ENCODE assay signal across 8 mouse cellular contexts in the genomic region with DNA sequence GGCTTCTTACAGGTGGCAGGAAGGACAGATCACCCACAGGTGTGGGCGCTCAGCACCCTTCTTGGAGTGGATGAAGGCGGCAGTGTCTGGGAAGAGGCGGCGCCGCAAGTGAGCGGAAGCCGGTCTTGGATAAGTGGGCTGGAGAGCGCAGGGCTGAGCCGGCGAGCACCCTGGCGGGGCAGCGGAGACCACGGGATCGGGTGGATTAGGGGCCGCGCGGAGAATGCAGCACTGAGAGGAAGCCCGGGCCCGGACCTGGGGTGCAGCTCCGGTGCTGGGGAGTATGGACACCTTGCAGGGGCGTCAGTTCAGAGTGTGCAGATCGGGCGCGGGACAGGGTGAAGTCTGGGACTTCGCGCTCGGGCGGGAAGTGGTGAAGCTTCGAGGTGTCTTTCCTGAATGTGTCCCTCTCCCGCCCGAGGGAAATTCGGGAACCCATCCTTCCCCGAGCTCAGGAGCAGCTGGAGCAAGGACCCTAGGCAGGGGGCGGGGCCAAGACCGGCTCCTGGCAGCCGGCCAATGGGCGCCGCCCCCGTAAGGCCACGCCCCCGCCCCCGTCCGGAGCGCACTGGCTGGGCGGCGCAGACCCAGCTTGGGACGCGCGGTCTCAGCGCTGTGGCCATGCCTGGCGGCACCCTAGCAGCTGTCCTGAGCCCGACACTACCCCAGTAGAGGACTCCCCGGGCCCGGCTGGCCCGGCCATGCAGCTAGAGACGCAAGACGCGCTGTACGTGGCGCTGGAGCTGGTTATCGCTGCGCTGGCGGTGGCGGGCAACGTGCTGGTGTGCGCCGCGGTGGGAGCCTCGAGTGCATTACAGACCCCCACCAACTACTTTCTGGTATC. TPM values are rescaled to one million over a fixed set of nuclear protein-coding genes. Genes with fewer than 3 reads are reported as not detected.
A peak's percentile ranks its signal among the peaks of the same experiment; 100 is the strongest.
DNase-seq lines count a peak whose midpoint lies in the region; ATAC-seq and TF ChIP-seq lines count a peak whose summit lies in the region.

A gene (plus strand): TSS at position 584 of the 844 bp plus-strand sequence.

- peak; percentile 16 to 34 for DNase-seq in left cerebral cortex, adult 18-20 months (ENCODE audit: low spot score in 2 of 2)
- no peak for DNase-seq in left cerebral cortex, adult 11 months (ENCODE audit: low spot score)
- DNase-seq in embryonic facial prominence, embryonic 11.5 days (ENCODE audit: low spot score) = peak; percentile 94
- DNase-seq in heart, adult 9 months (ENCODE audit: low spot score in 2 of 2) = peak; percentile 46 to 52
- peak; percentile 67 for DNase-seq in kidney, adult 9 months
- DNase-seq in liver, postnatal 0 days = peak; percentile 70
- DNase-seq in neural tube, embryonic 11.5 days (ENCODE audit: low spot score) = peak; percentile 95
- peak; percentile 84 for DNase-seq in testis, postnatal 14 days (ENCODE audit: low spot score)

- peak within 1 kb of the TSS; percentile 54 for H3K9ac ChIP-seq in embryonic facial prominence, embryonic 11.5 days (replicated peaks; ENCODE audit: low read length)
- no peak within 1 kb of the TSS; the same call in 1 of the 2 replicates for H3K9ac ChIP-seq in liver, postnatal 0 days (replicated peaks)
- peak within 1 kb of the TSS; percentile 49 for H3K9ac ChIP-seq in neural tube, embryonic 11.5 days (ENCODE audit: low read length)

- H3K27ac ChIP-seq in embryonic facial prominence, embryonic 11.5 days (replicated peaks; ENCODE audit: low read depth, low read length) = no peak within 1 kb of the TSS
- no peak within 1 kb of the TSS for H3K27ac ChIP-seq in liver, postnatal 0 days (ENCODE audit: low read depth)
- H3K27ac ChIP-seq in neural tube, embryonic 11.5 days (ENCODE audit: low read depth, low read length) = no peak within 1 kb of the TSS

- TF ChIP-seq CTCF in liver, postnatal 0 days (IDR thresholded peaks at IDR 0.05; ENCODE audit: low read depth) = no peak

- TF ChIP-seq EP300 in liver, postnatal 0 days (IDR thresholded peaks at IDR 0.05; ENCODE audit: low read depth) = no peak

- no peaks in the 10 kb centered on the region for H3K27me3 ChIP-seq in embryonic facial prominence, embryonic 11.5 days (ENCODE audit: control insufficient read depth, insufficient read depth, low read length)
- H3K27me3 ChIP-seq in liver, postnatal 0 days (ENCODE audit: insufficient read depth, low read length) = peaks cover 41% of the 10 kb centered on the region
- H3K27me3 ChIP-seq in neural tube, embryonic 11.5 days (ENCODE audit: control insufficient read depth, insufficient read depth, low read length) = peaks cover 12% of the 10 kb centered on the region

- peak; percentile 90 for ATAC-seq in embryonic facial prominence, embryonic 11.5 days (replicated peaks; ENCODE audit: insufficient number of reproducible peaks, low FRiP score, low TSS enrichment, low read depth)
- ATAC-seq in liver, postnatal 0 days = peak; percentile 74
- peak; percentile 90 for ATAC-seq in neural tube, embryonic 11.5 days (ENCODE audit: insufficient read depth, low FRiP score, low TSS enrichment)

- H3K4me2 ChIP-seq in embryonic facial prominence, embryonic 11.5 days (ENCODE audit: low read depth, low read length) = peak within 1 kb of the TSS; percentile 99
- H3K4me2 ChIP-seq in liver, postnatal 0 days (ENCODE audit: low read depth, low read length) = peak within 1 kb of the TSS; percentile 97
- H3K4me2 ChIP-seq in neural tube, embryonic 11.5 days (ENCODE audit: low read depth) = peak within 1 kb of the TSS; percentile 100

- 0 out of 2 replicates have a peak, but pooled peaks cover 3% of the 10 kb centered on the region for H3K4me1 ChIP-seq in embryonic facial prominence, embryonic 11.5 days (ENCODE audit: control insufficient read depth, insufficient read depth, low read length)
- peaks cover 16% of the 10 kb centered on the region for H3K4me1 ChIP-seq in liver, postnatal 0 days (ENCODE audit: insufficient read depth)
- no peaks in the 10 kb centered on the region for H3K4me1 ChIP-seq in neural tube, embryonic 11.5 days (ENCODE audit: control insufficient read depth, insufficient read depth, low read length)

- no peaks in the 10 kb centered on the region for H3K9me3 ChIP-seq in embryonic facial prominence, embryonic 11.5 days (replicated peaks; ENCODE audit: control insufficient read depth, low read length)
- no peaks in the 10 kb centered on the region for H3K9me3 ChIP-seq in liver, postnatal 0 days (ENCODE audit: low read length)
- H3K9me3 ChIP-seq in neural tube, embryonic 11.5 days (ENCODE audit: control insufficient read depth, low read length) = no peaks in the 10 kb centered on the region

- peak within 1 kb of the TSS; percentile 56 for H3K4me3 ChIP-seq in embryonic facial prominence, embryonic 11.5 days (ENCODE audit: low read depth, low read length)
- peak within 1 kb of the TSS; percentile 60 for H3K4me3 ChIP-seq in liver, postnatal 0 days (ENCODE audit: low read depth, low read length)
- H3K4me3 ChIP-seq in neural tube, embryonic 11.5 days (ENCODE audit: low read depth, low read length) = peak within 1 kb of the TSS; percentile 62

- H3K36me3 ChIP-seq in embryonic facial prominence, embryonic 11.5 days (replicated peaks; ENCODE audit: control insufficient read depth, insufficient read depth, low read depth, low read length) = no peaks in the 10 kb centered on the region
- H3K36me3 ChIP-seq in liver, postnatal 0 days (replicated peaks; ENCODE audit: insufficient read depth, low read length) = no peaks in the 10 kb centered on the region
- no peaks in the 10 kb centered on the region for H3K36me3 ChIP-seq in neural tube, embryonic 11.5 days (ENCODE audit: control insufficient read depth, insufficient read depth, low read length)

- under 1% methylated on average over 61 of the region's 69 CpGs for WGBS in embryonic facial prominence, embryonic 11.5 days
- WGBS in liver, postnatal 0 days (ENCODE audit: insufficient replicate concordance) = under 1% methylated on average over 60 of the region's 69 CpGs
- WGBS in neural tube, embryonic 11.5 days = under 1% methylated on average over 66 of the region's 69 CpGs

RNA-seq across cellular contexts. Expression of the gene that starts here (rescaled TPM):
- total RNA-seq in left cerebral cortex, adult 18-20 months (2021) = 1 to 10 TPM; 6.9 to 7.1 TPM
- polyA plus RNA-seq in embryonic facial prominence, embryonic 11.5 days (2014; fragmentation: Nextera tagmentation; extraction: Ambion mirVana) = 8.1 and 9.8 TPM in 2 replicates
- 0.59 and 0.61 TPM in 2 replicates for polyA plus RNA-seq in liver, postnatal 0 days (2015; fragmentation: Nextera tagmentation; extraction: Ambion mirVana)
- polyA plus RNA-seq in neural tube, embryonic 11.5 days (2014; fragmentation: Nextera tagmentation; extraction: Ambion mirVana) = 5.2 and 6.2 TPM in 2 replicates

Comparison
In these comparisons a context has a peak if more than half of its experiments do, and no peak if none do; other contexts are left out.
1. Peak in DNase-seq, ATAC-seq, H3K4me3 ChIP-seq and H3K4me2 ChIP-seq in liver, postnatal 0 days; RNA of the gene not detected or under 1 TPM.